Mouse (Mus musculus): ENCODE data around the gene Zfp799.

- no peak for TF ChIP-seq CTCF (IDR thresholded peaks at IDR 0.05; ENCODE audit: low read depth)
- TF ChIP-seq EP300 (optimal IDR thresholded peaks at IDR 0.05): no peak
These were observed 20.3 kb downstream of the Zfp799 start, which contains the start of gene Zfp811 for GRCm38 (mm10) chr17:32809544-32810374.

Measured in stomach, postnatal 0 days (tissue).